Mouse (Mus musculus) heart, embryonic 12.5 days (tissue): ENCODE measurements around the gene Slc15a5. TPM values are rescaled to one million over a fixed set of nuclear protein-coding genes. Genes with fewer than 3 reads are reported as not detected.
"Not testable (repeated sequence)": the region's sequence is repeated elsewhere in the genome, so short reads cannot be mapped to it uniquely, and the experiment has no call there.

Experiments
- ATAC-seq: fragments of 200-750 bp; cut with Nextera tagmentation; 2 replicates; pipeline ENCODE4 v1.8.0; 2017; ENCODE audit warnings: moderate TSS enrichment, moderate library complexity; ENCODE audit not compliant: insufficient number of reproducible peaks, low FRiP score
- H3K27ac ChIP-seq: fragments of 300-500 bp; sonication (generic); 2 replicates; pipeline ENCODE4 v1.5.1; 2016; ENCODE audit warnings: mild to moderate bottlenecking, moderate library complexity; ENCODE audit not compliant: poor library complexity, severe bottlenecking
- H3K27me3 ChIP-seq: fragments of 300-500 bp; sonication (generic); replicated peaks from 2 replicates; pipeline ENCODE4 v1.6.1; 2016; ENCODE audit warnings: mild to moderate bottlenecking, moderate library complexity
- H3K36me3 ChIP-seq: fragments of 300-500 bp; sonication (generic); 2 replicates; pipeline ENCODE4 v1.6.1; 2016; ENCODE audit warnings: mild to moderate bottlenecking, moderate library complexity
- H3K4me1 ChIP-seq: fragments of 300-500 bp; sonication (generic); replicated peaks from 2 replicates; pipeline ENCODE4 v1.6.1; 2016; ENCODE audit warnings: mild to moderate bottlenecking
- H3K4me2 ChIP-seq: fragments of 300-500 bp; sonication (generic); 2 replicates; pipeline ENCODE4 v1.6.1; 2016; ENCODE audit warnings: mild to moderate bottlenecking, moderate library complexity
- H3K4me3 ChIP-seq: fragments of 300-500 bp; sonication (generic); 2 replicates; pipeline ENCODE4 v1.5.1; 2016; ENCODE audit warnings: mild to moderate bottlenecking
- H3K9ac ChIP-seq: fragments of 300-500 bp; sonication (generic); 2 replicates; pipeline ENCODE4 v1.6.1; 2016; ENCODE audit warnings: mild to moderate bottlenecking, moderate library complexity
- H3K9me3 ChIP-seq: fragments of 300-500 bp; sonication (generic); replicated peaks from 2 replicates; pipeline ENCODE4 v1.6.1; 2016; ENCODE audit warnings: mild to moderate bottlenecking, moderate library complexity
- WGBS: fragments of 180-500 bp; shearing (Covaris S2); methylation state at CpG from one replicate; pipeline ENCODE4 v1.1.7; 2016; 5-methylcytosine and 5-hydroxymethylcytosine counted together
- polyA plus RNA-seq: library from polyadenylated mRNA; unstranded; fragments of >200 nt; fragmentation: Nextera tagmentation; extraction: Ambion mirVana; gene quantifications from 2 replicates; pipeline ENCODE4 v1.2.1, GENCODE M21; 2016

Gene Slc15a5
- not detected in 2 replicates for polyA plus RNA-seq

- no peaks in the 10 kb centered on the region for H3K27me3 ChIP-seq
- H3K36me3 ChIP-seq, result no peaks in the 10 kb centered on the region
- no peak for ATAC-seq
- no peak within 1 kb of the TSS for H3K27ac ChIP-seq
- H3K9ac ChIP-seq, result no peak within 1 kb of the TSS
- H3K9me3 ChIP-seq, result no peaks in the 10 kb centered on the region
- no peak within 1 kb of the TSS for H3K4me2 ChIP-seq
- no peaks in the 10 kb centered on the region for H3K4me1 ChIP-seq
- no peak within 1 kb of the TSS for H3K4me3 ChIP-seq
- WGBS, result 80% methylated on average over 4 of the region's 4 CpGs
Observed at GRCm38 (mm10) chr6:138079816-138080215, at the start of gene Slc15a5. TSS of gene Slc15a5 (minus strand) at chr6:138079916.

- Histone ChIP-seq H3K9ac (no peak overlapping the region), H3K4me1 (no peaks in the 10 kb centered on the region), H3K27ac (no peak overlapping the region), H3K4me3 (no peak overlapping the region), H3K27me3 (no peaks in the 10 kb centered on the region), H3K4me2 (no peak overlapping the region), H3K36me3 (no peaks in the 10 kb centered on the region), H3K9me3 (peaks cover 6% of the 10 kb centered on the region; the same call in 1 of the 2 replicates)
- ATAC-seq, result no peak
- 67% methylated on average over 10 of the region's 10 CpGs for WGBS
Observed at GRCm38 (mm10) chr6:138128392-138129335, 48.9 kb upstream of the Slc15a5 start.

- Histone ChIP-seq H3K9me3 (no peaks in the 10 kb centered on the region), H3K9ac (no peak overlapping the region), H3K27me3 (no peaks in the 10 kb centered on the region), H3K4me2 (no peak overlapping the region), H3K36me3 (no peaks in the 10 kb centered on the region), H3K4me1 (no peaks in the 10 kb centered on the region), H3K4me3 (no peak overlapping the region), H3K27ac (no peak overlapping the region)
- WGBS, result 84% methylated on average over 3 of the region's 3 CpGs
- ATAC-seq, result no peak
Observed at GRCm38 (mm10) chr6:138117496-138117895, 37.8 kb upstream of the Slc15a5 start.

GRCm38 (mm10) chr6:138104559-138104958, 24.8 kb upstream of the Slc15a5 start:
- H3K9ac ChIP-seq, result no peak overlapping the region
- H3K27ac ChIP-seq, result no peak overlapping the region
- no peaks in the 10 kb centered on the region for H3K9me3 ChIP-seq
- H3K4me2 ChIP-seq, result no peak overlapping the region
- H3K27me3 ChIP-seq, result no peaks in the 10 kb centered on the region
- no peaks in the 10 kb centered on the region for H3K4me1 ChIP-seq
- no peaks in the 10 kb centered on the region for H3K36me3 ChIP-seq
- no peak for ATAC-seq
- no peak overlapping the region for H3K4me3 ChIP-seq

GRCm38 (mm10) chr6:138102940-138103339, 23.2 kb upstream of the Slc15a5 start:
- 62% methylated on average over 7 of the region's 7 CpGs for WGBS
- H3K36me3 ChIP-seq, result no peaks in the 10 kb centered on the region
- no peaks in the 10 kb centered on the region for H3K4me1 ChIP-seq

GRCm38 (mm10) chr6:138101843-138102242, 22.1 kb upstream of the Slc15a5 start:
- no peak overlapping the region for H3K27ac ChIP-seq
- H3K9ac ChIP-seq, result no peak overlapping the region
- no peak for ATAC-seq
- no peaks in the 10 kb centered on the region for H3K36me3 ChIP-seq
- no peaks in the 10 kb centered on the region for H3K27me3 ChIP-seq
- no peaks in the 10 kb centered on the region for H3K9me3 ChIP-seq
- 86% methylated on average over 4 of the region's 4 CpGs for WGBS
- H3K4me2 ChIP-seq, result no peak overlapping the region
- no peaks in the 10 kb centered on the region for H3K4me1 ChIP-seq
- H3K4me3 ChIP-seq, result no peak overlapping the region

More at GRCm38 (mm10) chr6:138102940-138103339, 23.2 kb upstream of the Slc15a5 start:
- Histone ChIP-seq H3K27me3 (no peaks in the 10 kb centered on the region), H3K4me2 (no peak overlapping the region), H3K9me3 (no peaks in the 10 kb centered on the region), H3K4me3 (no peak overlapping the region), H3K27ac (no peak overlapping the region), H3K9ac (no peak overlapping the region)
- ATAC-seq, result no peak

GRCm38 (mm10) chr6:138099646-138100045, 19.9 kb upstream of the Slc15a5 start:
- Histone ChIP-seq H3K9me3 (no peaks in the 10 kb centered on the region), H3K4me2 (no peak overlapping the region), H3K36me3 (no peaks in the 10 kb centered on the region), H3K27ac (no peak overlapping the region), H3K27me3 (no peaks in the 10 kb centered on the region), H3K9ac (no peak overlapping the region), H3K4me1 (no peaks in the 10 kb centered on the region), H3K4me3 (no peak overlapping the region)
- ATAC-seq, result no peak
- WGBS, result 67% methylated on average over 3 of the region's 3 CpGs

- Histone ChIP-seq H3K27ac (no peak overlapping the region), H3K36me3 (no peaks in the 10 kb centered on the region), H3K9ac (no peak overlapping the region), H3K27me3 (no peaks in the 10 kb centered on the region), H3K4me2 (no peak overlapping the region), H3K9me3 (no peaks in the 10 kb centered on the region), H3K4me1 (no peaks in the 10 kb centered on the region), H3K4me3 (no peak overlapping the region)
- no peak for ATAC-seq
- WGBS, result 84% methylated on average over 3 of the region's 3 CpGs
Observed at GRCm38 (mm10) chr6:138095060-138095459, 15.3 kb upstream of the Slc15a5 start.

- Histone ChIP-seq H3K4me1 (peaks cover 5% of the 10 kb centered on the region; the same call in 1 of the 2 replicates), H3K36me3 (no peaks in the 10 kb centered on the region), H3K27me3 (no peaks in the 10 kb centered on the region), H3K27ac (no peak overlapping the region), H3K9ac (no peak overlapping the region), H3K4me2 (no peak overlapping the region), H3K4me3 (no peak overlapping the region), H3K9me3 (no peaks in the 10 kb centered on the region)
- 67% methylated on average over 7 of the region's 7 CpGs for WGBS
- no peak for ATAC-seq
Observed at GRCm38 (mm10) chr6:138092432-138092831, 12.7 kb upstream of the Slc15a5 start.

- Histone ChIP-seq H3K9ac (no peak overlapping the region), H3K4me2 (no peak overlapping the region), H3K4me3 (no peak overlapping the region), H3K36me3 (no peaks in the 10 kb centered on the region), H3K27me3 (no peaks in the 10 kb centered on the region), H3K9me3 (no peaks in the 10 kb centered on the region), H3K27ac (no peak overlapping the region), H3K4me1 (peaks cover 5% of the 10 kb centered on the region; the same call in 1 of the 2 replicates)
- WGBS, result 50% methylated on average over 8 of the region's 8 CpGs
- ATAC-seq, result no peak
Observed at GRCm38 (mm10) chr6:138089084-138089483, 9.4 kb upstream of the Slc15a5 start.

GRCm38 (mm10) chr6:138086421-138086820, 6.7 kb upstream of the Slc15a5 start:
- H3K27ac ChIP-seq, H3K4me3 ChIP-seq, H3K36me3 ChIP-seq, H3K9me3 ChIP-seq, H3K9ac ChIP-seq, H3K4me2 ChIP-seq, ATAC-seq, H3K27me3 ChIP-seq, H3K4me1 ChIP-seq: not testable (repeated sequence)
